Mouse (Mus musculus): ENCODE data around the gene Ubn1. TPM values are rescaled to one million over a fixed set of nuclear protein-coding genes. Genes with fewer than 3 reads are reported as not detected.

Gene Ubn1
- polyA plus RNA-seq (2015; fragmentation: Nextera tagmentation; extraction: Ambion mirVana) = 10.2 and 11.6 TPM in 2 replicates

DNA sequence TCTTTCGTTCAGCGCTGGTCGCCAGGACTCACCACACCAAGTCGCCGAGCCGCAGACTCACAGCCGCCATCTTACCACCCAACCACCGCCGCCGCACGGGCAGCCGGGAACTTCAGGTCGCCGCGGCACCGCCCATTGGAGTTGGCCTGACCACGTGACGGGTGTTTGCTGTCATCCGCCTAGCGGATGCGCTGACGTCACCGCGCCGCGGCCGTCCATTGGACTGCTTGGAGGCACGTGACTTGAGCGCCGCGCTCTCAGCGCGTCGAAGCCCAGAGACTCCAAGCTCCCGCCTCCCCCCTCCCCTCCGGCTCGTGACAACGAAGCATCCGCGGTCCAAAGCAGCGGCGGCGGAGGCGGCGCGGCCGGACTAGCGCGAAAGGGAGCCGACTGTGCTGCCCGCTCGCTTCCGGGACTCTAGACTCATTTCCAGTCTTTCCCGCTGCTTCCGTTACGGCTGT, at the start of gene Ubn1, which contains the start of gene Glyr1:
Gene Ubn1, plus strand, starts transcription at position 284 of the 461 bp plus-strand sequence.
Gene Glyr1, minus strand, starts transcription at position 90 of the 461 bp plus-strand sequence.

DNA sequence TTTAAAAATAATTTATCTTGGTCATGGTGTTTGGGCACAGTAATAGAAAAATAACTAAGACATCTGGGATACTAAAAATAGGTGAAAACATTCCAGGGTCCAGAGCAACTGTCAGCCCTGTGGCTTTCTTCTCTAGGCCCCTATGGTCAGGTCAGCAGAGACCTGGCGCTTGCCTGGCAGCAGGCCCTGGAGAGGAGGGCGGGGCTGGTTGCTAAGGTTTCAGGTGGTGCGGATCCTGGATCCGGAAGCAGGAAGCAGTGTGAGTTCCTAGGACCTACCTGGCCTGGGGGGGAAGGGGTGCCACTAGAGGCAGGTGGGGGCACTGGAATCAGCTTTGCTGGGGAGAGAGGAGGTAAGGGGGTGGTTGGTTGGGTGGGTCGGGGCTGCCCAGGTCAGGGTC, 42.8 kb upstream of the Ubn1 start, which contains the start of gene Smim22:
Gene Smim22, plus strand, starts transcription at position 222 of the 400 bp plus-strand sequence.

DNA sequence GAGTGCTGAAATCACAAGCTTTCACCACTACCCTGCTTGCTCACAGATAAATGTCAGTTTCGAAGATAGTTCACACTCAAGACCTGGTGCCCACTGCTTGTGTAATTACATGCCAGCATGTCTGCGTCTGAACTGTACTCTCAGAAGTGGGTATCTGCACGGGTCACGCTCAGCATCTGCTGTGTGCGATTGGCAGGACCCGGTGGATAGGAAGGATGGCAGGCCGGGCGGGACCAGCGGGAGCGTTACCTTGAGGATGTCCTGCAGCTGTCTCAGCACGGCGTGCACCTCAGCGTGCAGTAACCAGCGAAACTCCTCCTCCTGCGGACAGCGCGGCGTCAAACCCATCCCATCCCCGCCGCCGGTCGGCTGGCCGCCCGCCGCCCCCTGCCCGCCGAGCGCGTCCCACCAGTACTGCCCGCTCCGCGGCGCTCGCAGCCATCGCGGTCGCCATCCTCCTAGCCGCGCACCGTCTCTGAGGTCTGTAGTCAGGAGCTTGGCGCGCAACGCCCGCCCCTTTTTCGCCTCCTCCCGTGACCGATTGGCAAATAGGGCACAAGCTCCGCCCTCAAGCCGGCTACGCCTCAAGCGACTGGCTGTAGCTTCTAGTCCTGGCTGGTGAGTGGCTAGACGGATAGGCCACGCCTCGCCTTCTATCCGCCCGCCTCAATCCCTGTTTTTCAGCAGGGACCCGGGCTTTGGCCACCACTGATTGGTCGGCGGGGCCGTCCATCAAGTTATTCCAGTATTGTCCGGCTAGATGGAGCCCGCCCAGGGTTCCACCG, 36.6 kb upstream of the Ubn1 start, which contains the start of gene Rogdi:
Gene Rogdi, minus strand, starts transcription at position 500 of the 785 bp plus-strand sequence.

DNA sequence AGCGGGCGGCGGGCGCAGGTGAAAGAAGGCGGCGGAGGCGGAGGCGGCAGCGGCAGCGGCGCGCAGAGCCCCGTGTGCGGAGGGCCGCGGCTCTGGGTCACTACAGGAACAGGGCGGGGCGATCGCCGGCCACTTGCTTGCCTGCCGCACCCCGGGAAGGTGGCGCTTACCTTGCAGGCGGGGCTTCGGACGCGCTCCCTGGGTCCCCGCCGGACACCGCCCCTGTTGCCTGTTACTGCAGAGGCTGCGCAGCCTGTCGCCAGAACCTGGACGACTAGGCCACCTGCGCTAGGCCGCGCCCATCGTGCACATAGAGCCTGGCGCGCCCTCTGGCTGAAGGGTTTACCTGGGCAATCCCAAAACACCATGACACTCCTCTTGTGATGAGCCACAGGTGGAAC, 82.5 kb downstream of the Ubn1 start, which contains the start of gene Ppl:
Gene Ppl, minus strand, starts transcription at position 21 of the 401 bp plus-strand sequence.

Other genes with a start within 250 kb of the Ubn1 start
- gene 4930562C15Rik, start 214.6 kb upstream of the Ubn1 start, polyA plus RNA-seq (2015; fragmentation: Nextera tagmentation; extraction: Ambion mirVana) = 0.26 and 0.35 TPM in 2 replicates
- gene Ubald1, start 169.7 kb upstream of the Ubn1 start, polyA plus RNA-seq (2015; fragmentation: Nextera tagmentation; extraction: Ambion mirVana) = 25.1 and 27.9 TPM in 2 replicates
- gene Mgrn1, start 163.8 kb upstream of the Ubn1 start, polyA plus RNA-seq (2015; fragmentation: Nextera tagmentation; extraction: Ambion mirVana) = 37.9 and 52.2 TPM in 2 replicates
- 136 and 156 TPM in 2 replicates for gene Nudt16l1, start 111.3 kb upstream of the Ubn1 start, polyA plus RNA-seq (2015; fragmentation: Nextera tagmentation; extraction: Ambion mirVana)
- 25.6 and 34.4 TPM in 2 replicates for gene Anks3, start 85.9 kb upstream of the Ubn1 start, polyA plus RNA-seq (2015; fragmentation: Nextera tagmentation; extraction: Ambion mirVana)
- gene Sept12, start 52.2 kb upstream of the Ubn1 start, polyA plus RNA-seq (2015; fragmentation: Nextera tagmentation; extraction: Ambion mirVana) = 0.15 TPM in 1 of 2 replicates, not detected in the other
- 2.6 and 3.2 TPM in 2 replicates for gene Smim22, start 42.8 kb upstream of the Ubn1 start, polyA plus RNA-seq (2015; fragmentation: Nextera tagmentation; extraction: Ambion mirVana)
- gene Rogdi, start 36.5 kb upstream of the Ubn1 start, polyA plus RNA-seq (2015; fragmentation: Nextera tagmentation; extraction: Ambion mirVana) = 58.9 and 59.4 TPM in 2 replicates
- gene Glyr1, start 194 bp upstream of the Ubn1 start, polyA plus RNA-seq (2015; fragmentation: Nextera tagmentation; extraction: Ambion mirVana) = 61.6 and 91.6 TPM in 2 replicates
- 2.0 and 2.2 TPM in 2 replicates for gene Ppl, start 82.4 kb downstream of the Ubn1 start, polyA plus RNA-seq (2015; fragmentation: Nextera tagmentation; extraction: Ambion mirVana)
- 0.09 and 0.11 TPM in 2 replicates for gene Sec14l5, start 97.1 kb downstream of the Ubn1 start, polyA plus RNA-seq (2015; fragmentation: Nextera tagmentation; extraction: Ambion mirVana)
- 17.5 and 28.2 TPM in 2 replicates for gene Nagpa, start 154.0 kb downstream of the Ubn1 start, polyA plus RNA-seq (2015; fragmentation: Nextera tagmentation; extraction: Ambion mirVana)
- 36.8 and 37.1 TPM in 2 replicates for gene AU021092, start 172.2 kb downstream of the Ubn1 start, polyA plus RNA-seq (2015; fragmentation: Nextera tagmentation; extraction: Ambion mirVana)
- gene Alg1, start 183.6 kb downstream of the Ubn1 start, polyA plus RNA-seq (2015; fragmentation: Nextera tagmentation; extraction: Ambion mirVana) = 24.8 and 39.7 TPM in 2 replicates
- 45.5 and 47.5 TPM in 2 replicates for gene Eef2kmt, start 205.9 kb downstream of the Ubn1 start, polyA plus RNA-seq (2015; fragmentation: Nextera tagmentation; extraction: Ambion mirVana)